ENCODE assay signal across 10 mouse cellular contexts in the genomic region with DNA sequence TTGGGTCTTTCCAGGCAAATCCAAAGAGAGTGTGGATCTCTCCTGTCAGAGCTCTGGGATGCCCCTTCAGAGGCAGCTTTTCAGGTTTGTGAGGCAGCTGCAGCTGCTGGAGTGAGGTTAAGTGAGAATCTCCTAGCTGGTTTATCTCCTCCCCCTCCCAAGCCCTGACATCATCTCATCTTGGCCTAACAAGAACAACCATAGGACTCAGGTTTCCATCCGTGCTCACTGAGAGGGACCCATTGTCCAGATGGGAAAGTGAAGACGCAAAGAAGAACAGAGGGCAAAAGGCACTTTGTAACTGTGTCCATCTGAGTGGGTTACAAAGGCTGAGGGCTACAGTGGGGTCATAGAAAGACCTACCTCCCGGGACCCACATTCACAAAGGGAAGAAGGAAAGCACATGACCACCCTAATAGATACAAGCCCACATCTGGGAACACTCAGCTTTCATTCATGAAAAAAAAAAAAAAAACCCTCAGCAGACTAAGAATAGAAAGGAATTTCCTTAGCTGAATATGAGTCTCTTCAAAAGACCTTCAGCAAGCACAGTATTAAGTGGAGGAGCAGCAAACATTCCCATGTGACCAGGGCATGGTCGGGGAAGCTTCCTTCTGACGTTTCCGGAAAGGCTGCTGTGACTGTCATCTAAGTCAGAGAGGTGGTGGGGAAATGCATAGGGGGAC. TPM values are rescaled to one million over a fixed set of nuclear protein-coding genes. Genes with fewer than 3 reads are reported as not detected.
DNase-seq lines count a peak whose midpoint lies in the region; ATAC-seq and TF ChIP-seq lines count a peak whose summit lies in the region.
"Had no signal": no experiment of that assay in that cellular context is flagged by ENCODE, and none has a peak within 500 bp of the region (broad histone marks: within the 10 kb centered on the region; RNA-seq: fewer than 3 reads in every experiment).

No protein-coding gene starts in this region.

- no peaks in the 10 kb centered on the region for H3K27me3 ChIP-seq in liver, adult 2 months (ENCODE audit: control insufficient read depth, insufficient read depth, low read length)
- H3K27me3 ChIP-seq in liver, embryonic 11.5 days (replicated peaks; ENCODE audit: control insufficient read depth, insufficient read depth, low read length) = no peaks in the 10 kb centered on the region
- no peaks in the 10 kb centered on the region for H3K27me3 ChIP-seq in heart, embryonic 12.5 days (replicated peaks)
- no peaks in the 10 kb centered on the region for H3K27me3 ChIP-seq in stomach, embryonic 16.5 days (ENCODE audit: control insufficient read depth, insufficient read depth, low read length)
- H3K27me3 ChIP-seq: hindbrain, embryonic 15.5 days had no signal

- ATAC-seq in liver, embryonic 11.5 days (replicated peaks; ENCODE audit: low FRiP score) = no peak; the same call in 1 of the 2 replicates
- ATAC-seq in heart, embryonic 12.5 days (ENCODE audit: insufficient number of reproducible peaks, low FRiP score) = peak; percentile 71
- ATAC-seq in stomach, embryonic 16.5 days (ENCODE audit: insufficient read depth, low FRiP score) = peak; percentile 71

- no peak overlapping the region for H3K9ac ChIP-seq in liver, adult 2 months (ENCODE audit: low read depth, low read length)
- no peak overlapping the region for H3K9ac ChIP-seq in liver, embryonic 11.5 days (ENCODE audit: low read depth, low read length)
- H3K9ac ChIP-seq in heart, embryonic 12.5 days = no peak overlapping the region
- H3K9ac ChIP-seq in stomach, embryonic 16.5 days (ENCODE audit: low read length) = 0 out of 2 replicates have a peak overlapping the region, but pooled peaks have one; percentile 21
- H3K9ac ChIP-seq: hindbrain, embryonic 15.5 days had no signal

- no peaks in the 10 kb centered on the region for H3K79me2 ChIP-seq in liver, adult 2 months (ENCODE audit: control insufficient read depth, insufficient read depth, low read length)

- no peak for TF ChIP-seq CTCF in liver, adult 2 months (IDR thresholded peaks at IDR 0.05; ENCODE audit: low read depth, low read length)

- H3K4me1 ChIP-seq in liver, adult 2 months (ENCODE audit: control insufficient read depth, insufficient read depth, low read length) = no peaks in the 10 kb centered on the region
- H3K4me1 ChIP-seq in liver, embryonic 11.5 days (replicated peaks; ENCODE audit: control insufficient read depth, insufficient read depth, low read length) = no peaks in the 10 kb centered on the region
- peaks cover 17% of the 10 kb centered on the region for H3K4me1 ChIP-seq in heart, embryonic 12.5 days (replicated peaks)
- H3K4me1 ChIP-seq in stomach, embryonic 16.5 days (ENCODE audit: control insufficient read depth, insufficient read depth, low read length) = peaks cover 13% of the 10 kb centered on the region
- H3K4me1 ChIP-seq: hindbrain, embryonic 15.5 days had no signal

- no peak overlapping the region for H3K4me3 ChIP-seq in liver, adult 2 months (ENCODE audit: insufficient read depth, low read depth, low read length)
- H3K4me3 ChIP-seq in liver, embryonic 11.5 days (ENCODE audit: low read depth, low read length) = no peak overlapping the region
- no peak overlapping the region for H3K4me3 ChIP-seq in heart, embryonic 12.5 days
- H3K4me3 ChIP-seq in stomach, embryonic 16.5 days (replicated peaks; ENCODE audit: low read length) = no peak overlapping the region
- H3K4me3 ChIP-seq: hindbrain, embryonic 15.5 days had no signal

- H3K27ac ChIP-seq in liver, adult 2 months (replicated peaks; ENCODE audit: insufficient read depth, low read depth, low read length) = peak overlapping the region; percentile 38
- H3K27ac ChIP-seq in liver, embryonic 11.5 days (ENCODE audit: low read depth, low read length) = no peak overlapping the region
- no peak overlapping the region for H3K27ac ChIP-seq in heart, embryonic 12.5 days (ENCODE audit: poor library complexity, severe bottlenecking)
- H3K27ac ChIP-seq in stomach, embryonic 16.5 days (ENCODE audit: low read length) = peak overlapping the region; percentile 60
- H3K27ac ChIP-seq: hindbrain, embryonic 15.5 days had no signal

- no peaks in the 10 kb centered on the region for H3K36me3 ChIP-seq in liver, adult 2 months (ENCODE audit: control insufficient read depth, insufficient read depth, low read length)
- no peaks in the 10 kb centered on the region for H3K36me3 ChIP-seq in liver, embryonic 11.5 days (ENCODE audit: control insufficient read depth, insufficient read depth, low read length)
- H3K36me3 ChIP-seq in heart, embryonic 12.5 days = no peaks in the 10 kb centered on the region
- no peaks in the 10 kb centered on the region for H3K36me3 ChIP-seq in stomach, embryonic 16.5 days (ENCODE audit: control insufficient read depth, insufficient read depth, low read length)
- H3K36me3 ChIP-seq: hindbrain, embryonic 15.5 days had no signal

- no peaks in the 10 kb centered on the region for H3K9me3 ChIP-seq in liver, embryonic 11.5 days (ENCODE audit: control insufficient read depth, low read length)
- no peaks in the 10 kb centered on the region for H3K9me3 ChIP-seq in heart, embryonic 12.5 days (replicated peaks)
- H3K9me3 ChIP-seq in stomach, embryonic 16.5 days (replicated peaks; ENCODE audit: control insufficient read depth, low read length) = no peaks in the 10 kb centered on the region
- H3K9me3 ChIP-seq: hindbrain, embryonic 15.5 days had no signal

- H3K4me2 ChIP-seq in liver, embryonic 11.5 days = no peak overlapping the region
- no peak overlapping the region for H3K4me2 ChIP-seq in heart, embryonic 12.5 days
- H3K4me2 ChIP-seq in stomach, embryonic 16.5 days (ENCODE audit: low read depth, low read length) = no peak overlapping the region
- H3K4me2 ChIP-seq: hindbrain, embryonic 15.5 days had no signal

- TF ChIP-seq POLR2A in liver, adult 2 months (IDR thresholded peaks at IDR 0.05; ENCODE audit: extremely low read depth, insufficient read depth, low read length) = no peak

- 60% methylated on average over 6 of the region's 6 CpGs for WGBS in liver, adult 2 months
- WGBS in liver, embryonic 11.5 days = 50% methylated on average over 6 of the region's 6 CpGs
- 31% methylated on average over 6 of the region's 6 CpGs for WGBS in heart, embryonic 12.5 days
- 38% methylated on average over 6 of the region's 6 CpGs for WGBS in stomach, embryonic 16.5 days

- peak; percentile 17 for DNase-seq in liver, adult 2 months (ENCODE audit: extremely low read depth, low read depth, low spot score)
- no peak for DNase-seq in liver, embryonic 11.5 days (ENCODE audit: low spot score)
- DNase-seq in kidney, postnatal 14 days = peak; percentile 68
- no peak for DNase-seq in yolk sac, embryonic 10.5 days (ENCODE audit: low spot score)
- no peak for DNase-seq in ovary, postnatal 36 days (ENCODE audit: low spot score)
- DNase-seq: cerebellum, adult 9-10 months; midbrain, embryonic 14.5 days had no signal

RNA-seq across cellular contexts. Expression of a gene that starts 44.9 kb away (rescaled TPM):
- 0.37 and 1.2 TPM in 2 replicates for total RNA-seq in liver, adult 2 months (2014; rRNA removed)
- 0.20 and 0.24 TPM in 2 replicates for polyA plus RNA-seq in liver, adult 2 months (2012; rRNA removed)
- 60.4 and 61.5 TPM in 2 replicates for polyA plus RNA-seq in liver, embryonic 11.5 days (2014; fragmentation: Nextera tagmentation; extraction: Ambion mirVana)
- polyA plus RNA-seq in heart, embryonic 12.5 days (2016; fragmentation: Nextera tagmentation; extraction: Ambion mirVana) = 36.7 and 37.7 TPM in 2 replicates
- 29.4 and 29.6 TPM in 2 replicates for polyA plus RNA-seq in stomach, embryonic 16.5 days (2015; fragmentation: Nextera tagmentation; extraction: Ambion mirVana)

RNA-seq across cellular contexts. Expression of a gene that starts 45.0 kb away (rescaled TPM):
- 8.0 and 8.5 TPM in 2 replicates for total RNA-seq in liver, adult 2 months (2014; rRNA removed)
- polyA plus RNA-seq in liver, adult 2 months (2012; rRNA removed) = 6.0 and 9.1 TPM in 2 replicates
- 32.4 and 33.5 TPM in 2 replicates for polyA plus RNA-seq in liver, embryonic 11.5 days (2014; fragmentation: Nextera tagmentation; extraction: Ambion mirVana)
- polyA plus RNA-seq in heart, embryonic 12.5 days (2016; fragmentation: Nextera tagmentation; extraction: Ambion mirVana) = 39.8 and 41.0 TPM in 2 replicates
- polyA plus RNA-seq in stomach, embryonic 16.5 days (2015; fragmentation: Nextera tagmentation; extraction: Ambion mirVana) = 41.1 and 45.6 TPM in 2 replicates

RNA-seq across cellular contexts. Expression of a gene that starts 45.2 kb away (rescaled TPM):
- 0.09 and 0.34 TPM in 2 replicates for total RNA-seq in liver, adult 2 months (2014; rRNA removed)
- 0.34 and 0.83 TPM in 2 replicates for polyA plus RNA-seq in liver, adult 2 months (2012; rRNA removed)
- 0.81 and 1.4 TPM in 2 replicates for polyA plus RNA-seq in liver, embryonic 11.5 days (2014; fragmentation: Nextera tagmentation; extraction: Ambion mirVana)
- 4.9 and 5.5 TPM in 2 replicates for polyA plus RNA-seq in heart, embryonic 12.5 days (2016; fragmentation: Nextera tagmentation; extraction: Ambion mirVana)
- polyA plus RNA-seq in stomach, embryonic 16.5 days (2015; fragmentation: Nextera tagmentation; extraction: Ambion mirVana) = 5.0 and 6.4 TPM in 2 replicates

Comparison
In these comparisons a context has a peak if more than half of its experiments do, and no peak if none do; other contexts are left out.
1. DNase-seq: peak in liver, adult 2 months (single experiment) and kidney, postnatal 14 days (single experiment); none in liver, embryonic 11.5 days (single experiment), yolk sac, embryonic 10.5 days (single experiment) and ovary, postnatal 36 days (single experiment).
2. H3K27ac ChIP-seq: peak in liver, adult 2 months (single experiment) and stomach, embryonic 16.5 days (single experiment); none in liver, embryonic 11.5 days (single experiment) and heart, embryonic 12.5 days (single experiment).
3. RNA of a gene that starts 44.9 kb away (polyA plus RNA-seq): 60.4 to 61.5 TPM in liver, embryonic 11.5 days, 36.7 to 37.7 TPM in heart, embryonic 12.5 days and 29.4 to 29.6 TPM in stomach, embryonic 16.5 days; 0.20 to 0.24 TPM in liver, adult 2 months; every median in the first group is over 10 times any median in the second.